Mouse (Mus musculus) adrenal gland, adult 2 months (tissue): ENCODE results near the gene Kmt5c. TPM values are rescaled to one million over a fixed set of nuclear protein-coding genes. Genes with fewer than 3 reads are reported as not detected.

Source experiments
- DNase-seq: peaks from one replicate; pipeline ENCODE4 v3.0.0; 2021
- polyA plus RNA-seq: library from polyadenylated mRNA; depleted of rRNA; stranded (reverse); fragments of >200 nt; gene quantifications from 2 replicates; pipeline ENCODE4 v1.2.3, GENCODE M21; 2012
- total RNA-seq, 2 experiments: library from RNA; stranded (reverse); gene quantifications; 2 replicates each; pipeline ENCODE4 v1.2.3; 2021

The Kmt5c gene
- total and polyA plus RNA-seq, 3 experiments: 27.9 to 162 (median 35.2) TPM

DNA sequence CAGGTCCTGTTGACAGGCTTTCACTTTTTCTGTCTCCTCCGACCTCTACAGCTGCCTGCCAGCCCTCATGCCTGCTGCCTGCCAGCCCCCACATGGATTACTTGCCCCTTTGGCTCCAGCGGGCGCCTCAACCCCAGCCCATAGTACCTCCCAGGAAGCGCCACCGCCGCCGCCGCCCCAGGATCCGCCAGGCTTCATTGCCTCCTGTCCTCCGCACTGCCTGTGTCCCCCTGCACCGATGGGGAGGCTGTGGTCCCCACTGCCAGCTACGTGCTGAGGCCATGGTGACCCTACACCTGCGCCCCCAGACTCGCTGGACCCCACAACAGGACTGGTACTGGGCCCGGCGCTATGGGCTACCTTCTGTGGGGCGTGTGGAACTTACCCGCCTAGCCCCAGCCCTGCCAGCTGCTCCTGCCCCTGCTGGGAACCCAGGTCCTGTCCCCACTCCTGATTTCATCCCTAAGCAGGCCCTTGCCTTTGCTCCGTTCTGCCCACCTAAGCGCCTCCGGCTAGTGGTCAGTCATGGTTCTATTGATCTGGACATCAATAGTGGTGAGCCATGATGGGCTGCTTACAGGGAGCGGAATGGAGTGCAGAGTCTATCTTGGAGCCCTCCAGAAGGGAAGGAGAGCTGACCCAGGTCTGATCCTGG lies 6.5 kb downstream of the Kmt5c start:
- DNase-seq: no peak

DNA sequence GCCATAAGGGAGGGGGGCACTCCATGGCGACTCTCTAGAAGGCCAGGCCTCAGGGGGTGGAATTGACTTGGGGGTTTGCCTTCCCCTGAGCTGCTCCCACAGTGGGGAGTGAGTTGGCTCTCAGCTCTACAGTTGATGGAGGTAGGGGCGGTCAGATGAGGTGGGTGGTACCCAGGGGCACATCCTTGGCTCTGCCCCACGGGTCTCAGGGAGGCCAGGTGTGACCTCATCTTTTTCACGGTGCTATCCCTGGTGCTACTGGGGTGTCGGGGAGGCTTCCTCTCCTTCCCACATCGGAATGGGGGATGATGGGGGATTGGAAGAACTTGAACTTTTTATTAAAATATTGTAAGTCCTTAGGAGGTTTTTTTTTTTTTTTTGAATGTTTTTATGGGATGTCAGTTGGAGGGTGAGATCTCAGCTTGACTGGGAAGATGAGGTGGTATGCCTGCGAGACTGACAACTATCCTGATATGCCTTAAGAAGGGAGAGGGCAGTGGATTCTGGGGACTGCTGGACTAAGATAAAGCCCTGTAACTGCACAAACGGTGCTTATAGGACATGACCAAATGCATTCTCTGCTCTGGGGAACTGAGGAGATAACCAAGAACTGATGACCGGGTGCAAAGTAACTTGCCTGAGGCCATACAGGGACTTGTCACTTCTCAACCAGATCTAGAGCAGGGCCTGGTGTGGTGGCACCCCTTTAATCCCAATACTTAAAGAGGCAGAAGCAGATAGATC lies 7.4 kb downstream of the Kmt5c start:
- no peak for DNase-seq

DNA sequence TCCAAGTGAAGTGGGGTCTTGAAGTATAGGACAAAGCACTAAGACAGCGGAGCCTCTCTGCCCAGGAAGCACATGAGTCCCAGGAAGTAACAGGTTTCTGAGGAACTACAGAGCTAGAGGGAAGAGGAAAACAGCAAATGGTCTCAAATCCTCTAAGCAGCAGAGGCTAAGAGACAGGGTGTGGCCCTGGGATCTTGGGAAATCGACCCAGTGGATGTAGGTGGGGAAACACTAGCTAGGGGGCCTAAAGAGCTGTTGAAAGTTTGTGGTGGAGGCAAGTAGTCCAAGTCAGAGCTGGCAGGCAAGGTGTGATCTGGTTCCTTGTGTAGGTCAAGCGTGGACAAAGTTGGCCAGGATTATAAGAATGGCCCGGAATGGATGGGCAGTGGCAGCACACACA lies 8.4 kb downstream of the Kmt5c start:
- no peak for DNase-seq

DNA sequence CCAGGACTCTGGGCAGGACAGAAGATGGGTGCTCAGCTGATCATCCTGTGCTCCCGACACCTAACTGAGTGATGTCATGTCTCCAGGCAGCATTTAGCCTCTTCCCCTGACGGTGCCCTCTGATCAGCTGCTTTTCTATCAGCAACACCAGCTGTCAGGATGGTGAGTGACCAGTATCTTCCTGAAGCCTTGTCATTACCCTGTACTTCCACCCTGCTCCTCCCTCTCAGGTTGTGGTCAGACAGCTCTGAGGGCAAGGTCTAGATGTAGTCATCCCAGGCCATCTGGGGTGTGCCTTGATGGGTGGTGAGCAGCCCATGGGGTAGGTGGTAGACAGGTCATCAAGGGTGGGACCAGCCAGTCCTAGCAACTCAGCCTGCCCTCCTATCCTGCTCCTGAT lies 9.3 kb downstream of the Kmt5c start:
- DNase-seq: no peak

DNA sequence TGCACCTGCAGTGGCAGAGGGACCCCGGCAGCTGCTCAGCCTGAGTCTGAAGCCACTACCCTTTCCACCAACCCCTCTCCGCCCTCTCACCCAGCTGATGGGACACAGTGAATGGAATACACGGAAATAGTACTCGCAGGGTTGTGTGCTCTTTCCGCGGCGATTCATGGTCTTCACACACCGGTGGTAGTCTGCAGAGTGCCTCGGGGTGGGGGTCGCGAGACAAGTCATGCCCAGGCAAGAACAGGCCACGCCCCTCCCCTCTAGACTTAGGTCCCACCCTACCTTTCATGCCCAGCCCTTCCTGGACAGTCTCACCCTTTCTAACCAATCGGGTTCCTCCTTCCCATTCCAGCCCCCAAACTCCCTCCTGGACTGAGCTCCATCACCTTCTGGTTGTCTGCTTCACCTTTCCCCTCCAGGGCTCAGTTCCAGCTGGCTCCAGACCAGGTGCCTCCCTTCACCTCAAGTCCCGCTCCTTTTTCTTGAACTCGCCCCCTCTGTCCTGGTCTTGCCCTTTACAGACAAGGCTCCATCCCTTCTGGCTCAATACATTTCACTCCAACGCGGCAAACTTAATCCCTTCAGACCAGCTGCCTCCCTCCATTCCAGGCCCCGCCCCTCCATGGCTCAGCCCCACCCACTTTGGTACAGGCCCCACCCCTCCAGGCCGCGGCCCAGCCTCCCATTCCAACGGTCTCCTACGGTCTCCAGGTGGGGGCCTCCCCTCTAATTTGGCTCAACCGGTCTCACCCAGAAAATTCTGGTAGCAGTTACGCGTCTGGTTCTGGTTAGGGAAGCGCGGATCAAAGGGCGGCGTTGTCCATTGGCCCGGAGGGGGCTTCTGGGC lies 12.3 kb downstream of the Kmt5c start:
- DNase-seq: peak; percentile 42

DNA sequence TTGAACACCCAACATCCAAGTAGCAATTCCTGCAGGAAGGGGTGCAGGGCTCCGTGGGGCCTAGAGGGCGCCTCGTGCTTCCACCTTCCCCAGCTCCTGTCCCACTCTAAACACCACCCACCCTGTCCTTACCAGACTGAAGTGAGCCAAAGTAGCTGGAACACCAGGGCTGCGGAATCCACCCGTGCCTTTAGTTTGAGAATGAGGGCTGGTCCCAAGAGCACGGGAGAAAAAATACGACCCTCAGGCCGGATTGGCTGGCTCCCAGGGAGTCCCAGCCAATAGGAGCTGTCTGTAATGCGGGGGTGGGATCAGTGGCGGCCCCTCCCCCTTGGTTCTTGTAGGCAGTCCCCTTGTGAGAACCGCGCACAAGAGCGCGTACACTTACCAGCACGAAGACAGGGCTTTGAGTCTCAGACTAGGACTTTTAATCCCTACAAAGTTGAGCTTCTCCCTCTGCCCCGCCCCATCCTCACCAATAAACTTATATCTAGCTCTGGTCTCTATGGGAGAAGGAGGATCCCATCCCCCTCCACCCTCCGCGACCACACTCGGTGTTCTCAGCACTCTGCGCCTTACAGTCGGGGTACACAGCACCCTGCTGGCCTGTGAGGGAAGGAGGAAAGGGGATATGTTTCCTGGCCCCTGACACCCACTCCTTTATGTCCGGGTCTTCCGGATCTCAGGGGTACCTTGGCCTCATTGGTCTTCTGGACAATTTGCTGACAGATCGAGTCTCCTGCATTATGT lies 13.1 kb downstream of the Kmt5c start, which contains the start of gene Cox6b2:
Cox6b2 (minus strand) TSS at position 274 of the 750 bp plus-strand sequence.
- DNase-seq: peak; percentile 72

DNA sequence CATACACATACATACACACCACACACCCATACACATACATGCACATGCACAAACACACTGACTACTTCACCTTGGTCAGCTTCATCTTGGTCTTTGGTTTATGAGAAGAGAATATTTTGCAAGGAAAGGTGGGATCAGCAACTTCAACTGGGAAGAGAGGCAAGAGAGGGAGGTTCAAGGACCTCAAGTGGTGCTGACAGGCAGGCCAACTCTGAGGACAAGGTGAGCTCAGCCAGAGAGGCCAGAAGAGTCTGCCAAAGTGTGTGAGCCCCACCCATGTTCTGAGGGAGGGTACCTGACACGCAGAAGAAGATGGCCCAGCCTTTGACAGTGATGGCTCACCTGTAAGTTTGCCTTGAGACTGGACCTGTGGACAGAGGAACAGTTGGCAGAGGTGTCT lies 19.8 kb downstream of the Kmt5c start:
- no peak for DNase-seq

DNA sequence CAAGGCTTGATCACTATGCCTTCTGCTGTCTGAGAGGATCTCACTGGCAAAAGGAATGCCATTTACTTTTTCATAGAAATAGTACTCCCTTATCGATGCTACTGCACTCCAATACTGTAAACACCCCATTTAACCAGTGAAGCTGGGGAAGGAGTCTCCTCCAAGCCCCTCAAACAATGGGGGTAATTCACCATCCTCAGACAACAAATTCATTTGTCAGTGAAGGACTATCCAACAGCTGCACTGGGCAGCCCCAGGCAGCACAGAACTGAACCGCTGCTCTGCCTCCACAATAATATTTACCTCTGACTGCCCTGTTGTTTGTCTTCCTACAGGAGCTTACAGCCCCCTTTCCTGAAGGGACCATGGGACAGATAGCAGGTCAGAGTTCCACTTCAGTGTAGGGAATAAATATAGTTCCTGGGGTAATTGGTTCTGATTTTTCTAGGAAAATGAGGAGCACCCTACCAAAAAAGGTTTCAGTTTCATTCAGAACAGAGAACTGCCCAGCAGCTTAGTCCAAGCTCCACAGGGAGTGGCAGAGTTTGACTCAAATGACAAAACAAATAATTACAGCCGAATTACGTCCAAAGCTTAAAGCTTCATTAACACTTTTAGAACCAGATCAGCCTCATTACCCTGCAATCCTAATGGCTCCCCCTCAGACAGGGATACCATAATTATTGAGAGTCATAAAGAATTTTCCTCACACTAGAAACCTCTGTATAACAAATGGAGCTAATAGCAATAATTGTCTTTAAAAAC lies 25.2 kb downstream of the Kmt5c start:
- DNase-seq: no peak

DNA sequence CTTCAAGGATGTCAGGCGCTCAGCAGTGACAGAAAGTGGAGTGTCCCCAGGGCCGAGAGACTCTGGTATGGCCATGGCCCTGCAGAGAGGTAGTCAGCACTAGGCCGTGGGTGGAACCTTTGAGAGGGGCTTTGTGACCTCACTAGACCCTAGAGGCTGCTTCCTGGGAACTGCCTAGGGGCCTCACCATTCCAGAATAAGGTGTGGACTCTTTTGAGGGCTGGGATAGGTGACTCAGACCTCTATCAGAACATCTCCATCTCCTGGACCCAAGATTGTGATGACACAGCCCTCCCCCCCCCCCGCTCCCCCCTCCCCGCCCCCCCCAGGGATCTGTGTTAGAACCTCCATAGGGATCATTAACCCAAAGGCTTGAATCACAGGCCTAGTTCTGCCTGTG lies 31.3 kb downstream of the Kmt5c start, which contains the start of gene Fam71e2:
Fam71e2 (minus strand) TSS at position 101 of the 400 bp plus-strand sequence.
- no peak for DNase-seq

DNA sequence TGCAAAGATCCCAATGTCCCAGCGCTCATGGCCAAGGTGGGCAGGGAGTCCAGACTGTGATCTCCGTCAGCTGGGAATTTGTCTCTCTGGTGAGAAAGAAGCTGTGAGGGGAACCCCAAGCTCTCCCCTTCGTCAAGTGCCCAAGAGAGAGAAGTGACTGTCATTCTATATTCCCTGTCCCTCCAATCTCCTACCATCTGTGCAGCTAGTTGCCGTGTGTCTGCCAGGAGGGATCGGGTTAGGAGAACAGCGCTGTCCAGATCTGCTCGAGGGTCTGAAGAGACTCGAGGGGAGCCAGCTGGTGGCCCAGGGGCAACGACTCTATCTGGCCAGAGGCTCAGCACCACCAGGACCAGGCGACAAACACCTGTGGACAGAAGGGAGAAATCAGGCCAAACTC lies 36.2 kb downstream of the Kmt5c start:
- no peak for DNase-seq

DNA sequence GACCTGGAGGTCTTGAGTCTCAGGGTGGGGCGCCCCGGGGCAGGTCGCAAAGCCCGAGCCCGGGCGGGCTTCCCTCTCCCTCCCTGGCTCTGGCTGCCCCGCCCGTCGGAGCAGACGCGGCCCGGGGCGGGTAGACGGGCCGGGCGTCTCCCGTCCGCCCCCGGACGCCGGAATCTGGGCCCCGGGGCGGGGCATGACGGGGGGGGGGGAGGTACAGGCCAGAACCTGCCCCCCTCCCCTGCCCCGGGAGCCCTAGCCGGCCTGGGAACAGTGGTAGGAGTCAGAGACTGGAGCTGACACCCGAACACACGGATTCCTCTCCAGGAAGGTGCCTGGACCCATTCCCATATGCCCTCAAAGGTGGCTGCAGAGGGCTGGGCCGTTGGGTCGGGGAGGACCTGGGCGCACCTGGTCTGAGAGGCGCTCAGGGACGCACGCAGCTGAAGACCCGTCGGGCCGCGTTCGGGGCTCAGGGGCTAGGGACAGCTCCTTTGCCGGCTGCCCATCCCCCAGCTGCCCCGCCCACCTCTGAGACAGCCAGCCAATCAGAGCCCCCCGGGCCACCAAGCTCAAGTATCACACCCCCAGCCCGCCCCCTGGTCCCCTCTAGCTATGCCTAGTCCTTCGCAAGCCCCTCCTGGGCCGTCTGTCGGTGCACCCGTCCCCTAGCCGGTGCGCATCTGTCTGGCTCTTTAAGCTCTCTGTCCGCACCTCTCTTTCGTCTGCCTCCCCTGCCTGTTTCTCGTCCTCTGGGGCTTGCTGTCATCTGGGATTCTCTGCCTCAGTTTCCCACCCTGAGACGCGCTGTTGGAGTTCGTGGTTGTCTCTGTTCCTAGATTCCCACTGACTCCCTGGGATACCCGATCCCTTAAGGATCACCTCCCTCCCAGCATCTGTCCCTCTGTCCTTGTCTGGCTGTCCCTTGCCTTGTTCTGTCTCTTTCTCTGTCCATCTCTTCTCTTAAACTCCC lies 37.2 kb downstream of the Kmt5c start:
- DNase-seq: peak; percentile 62

DNA sequence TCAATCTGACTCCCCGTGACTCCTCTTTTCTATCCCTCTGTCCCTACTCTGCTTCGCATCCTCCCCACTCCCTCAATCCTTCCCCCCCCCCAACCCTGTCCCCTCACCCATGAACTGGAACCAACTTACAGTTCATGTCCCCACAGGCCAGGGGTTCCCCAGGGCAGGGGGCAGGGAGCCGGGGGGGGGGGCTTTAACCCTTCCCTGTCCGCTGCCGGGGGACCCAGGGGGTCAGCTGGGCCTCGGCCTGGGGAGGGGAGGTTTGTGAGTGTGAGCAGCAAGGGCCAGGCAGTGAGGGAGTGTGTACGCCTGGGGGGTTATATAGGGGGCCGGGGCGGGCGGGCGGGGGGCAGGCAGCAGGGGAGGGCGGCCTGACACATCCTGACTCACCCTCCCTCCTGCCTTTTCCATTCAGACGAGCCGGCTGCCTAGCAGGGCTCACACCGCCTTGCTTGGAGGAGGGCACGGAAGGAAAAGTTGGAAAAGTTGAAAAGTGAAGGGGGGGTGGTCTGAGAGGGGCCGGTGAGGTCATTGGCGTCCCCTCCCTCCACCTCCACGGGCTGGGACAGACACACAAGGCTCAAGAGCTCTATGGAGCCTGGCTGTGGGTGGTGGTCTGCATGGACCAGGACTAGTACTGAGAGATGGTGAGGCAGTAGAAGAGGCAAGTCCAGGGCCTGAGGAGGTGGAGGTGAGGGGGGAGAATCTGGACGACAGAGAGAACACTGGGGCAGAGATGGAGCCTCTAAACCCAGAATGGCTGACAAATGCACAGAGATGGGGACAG lies 38.1 kb downstream of the Kmt5c start:
- DNase-seq: no peak

DNA sequence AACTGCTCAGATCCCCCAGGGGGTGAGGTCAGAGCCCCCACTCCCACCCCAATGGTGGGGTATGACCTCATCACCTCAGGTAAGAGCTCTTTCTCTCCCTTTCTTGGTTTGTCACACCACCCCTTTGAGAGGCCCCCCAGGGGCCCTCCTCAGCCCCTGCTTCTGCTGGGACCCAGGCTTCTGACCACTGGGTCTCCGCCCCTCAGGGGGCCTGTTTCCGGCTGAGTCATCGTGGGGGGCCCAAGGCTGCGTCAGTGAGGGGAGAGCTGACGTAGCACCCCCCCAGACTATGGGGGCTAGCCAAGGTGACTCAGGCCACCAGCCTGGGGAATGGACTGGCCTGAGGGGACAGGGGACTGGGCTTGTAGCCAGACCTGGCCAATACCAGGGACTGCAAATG lies 40.0 kb downstream of the Kmt5c start:
- no peak for DNase-seq

DNA sequence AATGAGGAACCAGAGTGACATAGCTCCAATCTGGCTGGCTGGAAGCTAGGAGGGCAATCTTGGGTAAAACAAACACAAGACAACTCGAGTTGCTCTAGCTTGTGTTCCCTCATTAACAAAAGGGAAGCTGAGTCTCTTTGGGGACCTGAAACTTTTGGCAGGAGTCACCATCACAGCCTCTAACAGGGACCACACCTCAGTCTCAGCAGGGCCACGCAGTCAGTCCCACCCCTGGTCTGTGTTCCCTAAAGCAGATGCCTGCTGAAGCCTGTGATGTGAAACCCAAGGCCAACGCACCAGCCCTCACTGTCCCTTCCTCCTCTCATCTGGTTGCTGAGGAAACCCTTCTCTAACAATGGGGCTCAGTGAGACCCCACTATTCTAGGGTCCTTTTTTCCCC lies 42.2 kb downstream of the Kmt5c start:
- no peak for DNase-seq

DNA sequence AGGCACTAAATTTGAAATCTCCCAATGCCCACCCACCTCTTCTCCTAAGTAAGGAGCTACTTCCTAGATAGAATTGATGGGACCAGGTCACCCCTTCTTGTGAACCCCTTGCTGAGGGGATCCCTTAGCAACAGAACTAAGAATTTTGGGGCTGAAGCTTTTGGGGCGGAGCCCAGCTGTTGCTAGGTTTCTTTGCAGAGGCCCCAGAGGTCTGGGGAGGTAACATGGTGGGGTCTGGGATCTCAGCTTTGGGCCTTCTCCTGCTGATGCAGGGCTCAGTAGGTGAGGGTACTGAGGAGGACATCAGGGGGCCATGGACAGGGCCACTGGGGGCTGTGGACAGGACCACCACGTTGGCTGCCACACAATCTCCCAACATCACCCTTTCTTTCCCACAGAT lies 42.8 kb downstream of the Kmt5c start, which contains the start of the genes Il11 and Tmem190:
Il11 (minus strand) TSS at position 101 of the 400 bp plus-strand sequence.
Tmem190 (plus strand) TSS at position 179 of the 400 bp plus-strand sequence.
- no peak for DNase-seq

DNA sequence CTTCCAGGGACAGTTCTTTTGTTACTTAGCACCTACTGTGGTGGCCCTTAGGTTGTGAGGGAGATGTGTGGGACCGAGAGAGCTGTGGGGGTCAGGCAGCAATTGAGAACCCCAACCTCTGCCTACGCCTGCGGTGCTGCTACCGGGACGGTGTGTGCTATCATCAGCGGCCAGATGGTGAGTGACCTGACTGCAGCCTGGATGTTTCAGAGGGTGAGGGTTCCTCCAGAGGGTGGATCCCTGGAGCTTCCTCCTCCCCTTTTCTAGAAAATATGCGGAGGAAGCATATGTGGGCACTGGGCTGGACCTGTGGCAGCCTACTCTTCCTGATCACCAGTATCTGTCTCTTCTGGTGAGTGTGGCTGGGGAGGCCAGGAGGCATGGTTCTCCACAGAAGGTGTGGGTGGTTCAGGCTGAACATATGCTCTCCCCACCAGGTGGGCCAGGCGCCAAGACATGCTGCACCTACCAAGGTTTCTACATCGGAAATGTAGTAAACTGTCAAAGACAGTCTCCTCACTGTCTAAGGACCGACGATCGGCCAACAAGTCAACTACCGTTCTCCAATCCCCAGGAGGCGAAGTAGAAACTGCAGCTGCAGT lies 43.9 kb downstream of the Kmt5c start:
- no peak for DNase-seq

DNA sequence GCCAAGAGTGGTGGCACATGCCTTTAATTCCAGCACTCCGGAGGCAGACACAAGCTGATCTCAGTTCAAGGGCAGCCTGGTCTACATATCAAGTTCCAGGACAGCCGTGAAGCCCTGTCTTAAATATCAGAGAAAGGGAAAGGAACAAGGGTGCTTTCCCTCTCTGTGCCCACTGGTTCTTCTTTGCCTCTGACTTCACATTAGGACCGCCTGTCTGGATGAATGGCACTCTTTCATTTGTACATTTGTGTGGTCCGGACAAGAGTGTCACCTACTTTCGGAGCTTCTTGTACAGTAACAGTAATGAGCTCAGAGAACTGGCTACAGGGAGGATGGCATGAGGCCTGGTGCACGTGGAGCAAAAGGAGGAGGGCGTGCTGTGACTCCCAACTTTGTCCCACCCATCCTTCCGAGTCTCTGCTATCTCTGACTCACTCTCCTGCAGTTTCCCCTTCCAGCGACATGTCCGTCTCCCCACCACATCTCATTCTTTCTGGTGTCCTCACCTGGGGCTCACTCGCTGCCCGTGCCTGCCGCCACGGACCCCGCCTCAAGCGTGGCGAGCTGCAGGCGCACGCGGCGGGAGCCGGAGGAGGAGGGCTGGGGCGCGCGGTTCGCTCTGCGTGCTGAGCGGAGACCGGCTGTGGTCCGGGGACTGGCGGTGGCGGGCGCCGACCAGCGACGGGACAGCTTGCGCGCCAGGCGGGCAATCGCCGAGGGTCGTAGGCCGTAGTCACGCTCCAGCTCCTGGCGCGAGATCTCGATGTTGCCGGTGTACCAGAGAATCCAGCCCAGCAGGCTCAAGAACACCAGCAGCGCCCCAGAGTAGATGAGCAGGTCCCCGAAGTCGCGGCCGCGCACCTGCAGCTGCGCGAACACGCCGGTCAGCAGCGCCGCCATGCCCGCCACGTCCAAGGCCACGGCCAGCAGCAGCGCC lies 48.9 kb downstream of the Kmt5c start:
- DNase-seq: peak; percentile 88
